Mouse (Mus musculus) gastrocnemius, adult 8-10 months (tissue): Measurements from ENCODE around the gene Slc44a5. TPM values are rescaled to one million over a fixed set of nuclear protein-coding genes. Genes with fewer than 3 reads are reported as not detected.
"Not testable (repeated sequence)": the region's sequence is repeated elsewhere in the genome, so short reads cannot be mapped to it uniquely, and the experiment has no call there.

ENCODE experiments used
- DNase-seq, 2 experiments: peaks; one replicate each; pipeline ENCODE4 v3.0.0; 2022; ENCODE audit warnings: low spot score in 2 of 2
- total RNA-seq, 4 experiments: library from RNA; stranded (reverse); gene quantifications; 2 replicates each; pipeline ENCODE4 v1.2.4; 2022

Gene Slc44a5
- total RNA-seq, 4 experiments from 2014 or later: 0.05 to 0.07 TPM; not detected in 2

GRCm38 (mm10) chr3:153968549-153968948, 4.7 kb upstream of the Slc44a5 start:
- no peak for DNase-seq

- no peak for DNase-seq
These were observed 3.8 kb upstream of the Slc44a5 start for GRCm38 (mm10) chr3:153969451-153969850.

GRCm38 (mm10) chr3:153973949-153974760, 919 bp downstream of the Slc44a5 start:
- DNase-seq: no peak

GRCm38 (mm10) chr3:153975060-153975459, 1.8 kb downstream of the Slc44a5 start:
- DNase-seq: no peak

- DNase-seq: no peak
These were observed 2.6 kb downstream of the Slc44a5 start for GRCm38 (mm10) chr3:153975791-153976190.

- DNase-seq: no peak
These were observed 7.4 kb downstream of the Slc44a5 start for GRCm38 (mm10) chr3:153980611-153981010.

GRCm38 (mm10) chr3:153984428-153985340, 11.4 kb downstream of the Slc44a5 start:
- DNase-seq: no peak

GRCm38 (mm10) chr3:153999797-154000528, 26.7 kb downstream of the Slc44a5 start:
- no peak for DNase-seq

- no peak for DNase-seq
These were observed 28.1 kb downstream of the Slc44a5 start for GRCm38 (mm10) chr3:154001348-154001747.

GRCm38 (mm10) chr3:154046876-154047275, 73.6 kb downstream of the Slc44a5 start:
- no peak for DNase-seq

GRCm38 (mm10) chr3:154053331-154053730, 80.1 kb downstream of the Slc44a5 start:
- DNase-seq: no peak

- no peak for DNase-seq
These were observed 84.2 kb downstream of the Slc44a5 start for GRCm38 (mm10) chr3:154057464-154057863.

GRCm38 (mm10) chr3:154058200-154058599, 85.0 kb downstream of the Slc44a5 start:
- DNase-seq: no peak

- DNase-seq: not testable (repeated sequence)
These were observed 98.8 kb downstream of the Slc44a5 start for GRCm38 (mm10) chr3:154071989-154072388.

GRCm38 (mm10) chr3:154075749-154076148, 102.5 kb downstream of the Slc44a5 start:
- DNase-seq: no peak

- no peak for DNase-seq
These were observed 108.5 kb downstream of the Slc44a5 start for GRCm38 (mm10) chr3:154081687-154082086.

GRCm38 (mm10) chr3:154082241-154082640, 109.0 kb downstream of the Slc44a5 start:
- DNase-seq: no peak

GRCm38 (mm10) chr3:154082961-154083360, 109.7 kb downstream of the Slc44a5 start:
- DNase-seq: no peak

GRCm38 (mm10) chr3:154089996-154090395, 116.8 kb downstream of the Slc44a5 start:
- no peak for DNase-seq

GRCm38 (mm10) chr3:154091468-154092338, 118.5 kb downstream of the Slc44a5 start:
- no peak for DNase-seq
